Mouse (Mus musculus) c-Kit-positive CD71-positive TER-119-positive erythroid progenitor cells, embryonic 14.5 days (primary cell): ENCODE data around the gene Pip5kl1.
A peak's percentile ranks its signal among the peaks of the same experiment; 100 is the strongest.

Source experiments
- DNase-seq: peaks from one replicate; pipeline ENCODE4 v3.0.0-alpha.2; 2013; ENCODE audit warnings: low spot score

Gene Pip5kl1

DNA sequence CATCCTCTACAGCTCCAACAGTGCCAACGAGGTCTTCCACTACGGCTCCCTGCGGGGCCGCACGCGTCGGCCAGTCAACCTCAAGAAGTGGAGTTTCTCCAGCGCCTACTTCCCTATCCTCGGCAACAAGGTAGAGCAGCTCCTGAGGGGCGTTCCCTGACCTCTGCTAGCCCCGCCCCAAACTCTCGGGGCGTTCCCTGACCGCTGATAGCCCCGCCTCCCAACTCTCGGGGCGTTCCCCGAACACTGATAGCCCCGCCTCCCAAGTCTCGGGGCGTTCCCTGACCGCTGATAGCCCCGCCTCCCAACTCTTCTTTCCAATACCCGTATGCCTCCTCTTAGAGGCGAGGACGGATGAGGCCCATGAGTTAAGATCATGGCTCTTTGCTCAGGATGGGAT, 37.7 kb downstream of the Pip5kl1 start:
- DNase-seq = no peak

GRCm38 (mm10) chr2:32617109-32617508, 42.5 kb downstream of the Pip5kl1 start:
- DNase-seq = no peak

- no peak for DNase-seq
Measured at GRCm38 (mm10) chr2:32617601-32618000, 43.0 kb downstream of the Pip5kl1 start.

GRCm38 (mm10) chr2:32618051-32618450, 43.5 kb downstream of the Pip5kl1 start:
- no peak for DNase-seq

GRCm38 (mm10) chr2:32620682-32621516, 46.3 kb downstream of the Pip5kl1 start:
- DNase-seq = no peak

DNA sequence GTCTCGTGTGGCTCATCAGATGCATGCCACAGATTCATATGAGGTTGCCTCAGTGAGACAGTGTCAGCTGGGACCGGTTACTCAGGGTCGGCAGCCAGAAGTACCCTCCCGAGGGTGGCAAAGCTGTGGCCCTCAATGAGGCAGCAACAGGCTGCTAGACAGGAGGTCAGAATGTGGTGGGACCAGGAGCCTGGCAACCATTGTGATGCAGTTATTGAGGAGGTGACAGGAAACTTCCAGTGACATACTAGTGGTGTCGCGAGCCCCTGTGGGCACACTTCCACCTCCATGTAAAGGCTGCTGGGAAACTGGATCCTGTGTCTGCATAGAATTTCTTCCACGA, 46.9 kb downstream of the Pip5kl1 start, which contains the start of gene Ak1:
Gene Ak1, plus strand, starts transcription at position 242 of the 343 bp plus-strand sequence.
- DNase-seq = no peak

- DNase-seq = no peak
Measured at GRCm38 (mm10) chr2:32624111-32624748, 49.6 kb downstream of the Pip5kl1 start.

- no peak for DNase-seq
Measured at GRCm38 (mm10) chr2:32625212-32625872, 50.7 kb downstream of the Pip5kl1 start.

- DNase-seq = no peak
Measured at GRCm38 (mm10) chr2:32625873-32626694, 51.5 kb downstream of the Pip5kl1 start.

GRCm38 (mm10) chr2:32627266-32628043, 52.9 kb downstream of the Pip5kl1 start:
- DNase-seq = no peak

GRCm38 (mm10) chr2:32628044-32628550, 53.5 kb downstream of the Pip5kl1 start:
- no peak for DNase-seq

- DNase-seq = no peak
Measured at GRCm38 (mm10) chr2:32628729-32629128, 54.1 kb downstream of the Pip5kl1 start.

DNA sequence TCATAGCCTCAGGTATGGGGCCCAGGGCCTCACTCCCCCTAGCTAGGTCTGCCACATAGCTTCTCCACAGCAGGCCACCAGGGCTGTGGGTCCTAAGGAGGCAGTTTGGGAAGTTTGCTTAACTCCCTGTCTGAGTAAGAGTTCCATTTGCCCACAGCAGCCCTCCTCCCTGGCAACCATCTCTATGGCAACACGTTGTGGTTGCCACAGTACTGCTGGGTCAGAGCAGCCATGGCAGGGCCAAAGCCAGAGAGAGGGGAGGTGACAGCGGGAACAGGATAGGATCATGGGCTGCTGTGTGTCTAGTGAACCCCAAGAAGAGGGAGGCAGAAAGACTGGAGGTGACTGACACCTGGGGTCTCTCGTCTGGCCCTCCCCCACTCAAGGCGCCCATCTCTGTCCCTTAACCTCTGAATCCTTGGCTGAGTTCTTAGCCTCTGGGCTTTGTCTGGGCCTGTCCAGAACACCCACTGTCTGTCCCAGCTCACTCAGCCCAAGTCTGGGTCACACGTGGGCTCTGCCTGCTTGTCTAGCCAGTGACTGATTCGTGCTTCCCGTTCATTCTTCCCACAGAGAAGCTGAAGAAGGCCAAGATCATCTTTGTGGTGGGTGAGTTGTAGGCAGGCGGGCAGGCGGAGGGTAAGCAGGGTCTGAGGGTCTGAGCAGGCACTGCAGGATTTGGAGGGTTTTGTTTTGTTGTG, 54.8 kb downstream of the Pip5kl1 start:
- no peak for DNase-seq

DNA sequence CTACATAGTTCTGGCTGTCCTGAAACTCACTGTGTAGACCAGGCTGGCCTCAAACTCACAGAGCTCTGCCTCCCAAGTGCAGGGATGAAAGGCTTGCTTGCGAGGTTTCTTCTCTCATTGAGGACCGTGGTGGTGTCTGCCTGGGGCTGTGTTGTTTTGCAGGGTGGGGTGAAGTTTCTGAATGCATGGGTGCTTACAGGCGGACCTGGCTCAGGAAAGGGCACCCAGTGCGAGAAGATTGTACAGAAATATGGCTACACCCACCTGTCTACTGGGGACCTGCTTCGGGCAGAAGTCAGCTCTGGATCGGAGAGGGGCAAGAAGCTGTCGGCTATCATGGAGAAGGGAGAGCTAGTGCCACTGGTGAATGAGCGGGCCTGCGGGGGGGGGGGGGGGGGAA, 55.4 kb downstream of the Pip5kl1 start:
- DNase-seq = no peak

- DNase-seq = no peak
Measured at GRCm38 (mm10) chr2:32631046-32631445, 56.4 kb downstream of the Pip5kl1 start.

- DNase-seq = peak; percentile 80
Measured at GRCm38 (mm10) chr2:32631737-32632394, 57.3 kb downstream of the Pip5kl1 start.
